Mouse (Mus musculus) gastrocnemius, postnatal 25 days (tissue): ENCODE data around the gene Nob1. TPM values are rescaled to one million over a fixed set of nuclear protein-coding genes. Genes with fewer than 3 reads are reported as not detected.

Experiments
- DNase-seq: peaks from one replicate; pipeline ENCODE4 v3.0.0; 2022
- total RNA-seq, 2 experiments: library from RNA; stranded (reverse); gene quantifications; 1 replicate in 1 of 2; 2 replicates in 1 of 2; pipeline ENCODE4 v1.2.3; 2021

The Nob1 gene
- total RNA-seq, 2 experiments from 2014 or later = 14.6 to 19.2 TPM

- DNase-seq = peak; percentile 74
Observed at GRCm38 (mm10) chr8:107435962-107436831, 11.3 kb upstream of the Nob1 start, which contains the start of gene Wwp2. Gene Wwp2 (plus strand): TSS chr8:107436365.

- no peak for DNase-seq
Observed at GRCm38 (mm10) chr8:107435421-107435961, 10.6 kb upstream of the Nob1 start.

GRCm38 (mm10) chr8:107430821-107431220, 6.0 kb upstream of the Nob1 start:
- DNase-seq = no peak

- DNase-seq = no peak
Observed at GRCm38 (mm10) chr8:107425230-107425597, 363 bp upstream of the Nob1 start.

GRCm38 (mm10) chr8:107424176-107424575, 675 bp downstream of the Nob1 start:
- no peak for DNase-seq

GRCm38 (mm10) chr8:107417001-107417400, 7.8 kb downstream of the Nob1 start:
- DNase-seq = no peak

- no peak for DNase-seq
Observed at GRCm38 (mm10) chr8:107413881-107414280, 11.0 kb downstream of the Nob1 start.

- DNase-seq = no peak
Observed at GRCm38 (mm10) chr8:107412552-107412951, 12.3 kb downstream of the Nob1 start.

GRCm38 (mm10) chr8:107411391-107411790, 13.5 kb downstream of the Nob1 start:
- no peak for DNase-seq

GRCm38 (mm10) chr8:107405935-107406334, 18.9 kb downstream of the Nob1 start:
- DNase-seq = no peak

- DNase-seq = no peak
Observed at GRCm38 (mm10) chr8:107404057-107404456, 20.8 kb downstream of the Nob1 start.

GRCm38 (mm10) chr8:107403038-107403781, 21.6 kb downstream of the Nob1 start, which contains the start of gene Nqo1:
Gene Nqo1 (minus strand): TSS chr8:107403206.
- DNase-seq = peak; percentile 82

GRCm38 (mm10) chr8:107401866-107402265, 23.0 kb downstream of the Nob1 start:
- no peak for DNase-seq

- no peak for DNase-seq
Observed at GRCm38 (mm10) chr8:107399495-107399894, 25.4 kb downstream of the Nob1 start.

- no peak for DNase-seq
Observed at GRCm38 (mm10) chr8:107397665-107398064, 27.2 kb downstream of the Nob1 start.

GRCm38 (mm10) chr8:107396106-107396670, 28.7 kb downstream of the Nob1 start:
- no peak for DNase-seq

- DNase-seq = no peak
Observed at GRCm38 (mm10) chr8:107395397-107395796, 29.5 kb downstream of the Nob1 start.

- no peak for DNase-seq
Observed at GRCm38 (mm10) chr8:107391136-107391516, 33.7 kb downstream of the Nob1 start.

GRCm38 (mm10) chr8:107390476-107391135, 34.2 kb downstream of the Nob1 start:
- no peak for DNase-seq

GRCm38 (mm10) chr8:107389557-107389956, 35.3 kb downstream of the Nob1 start:
- DNase-seq = no peak

- DNase-seq = no peak
Observed at GRCm38 (mm10) chr8:107387861-107388260, 37.0 kb downstream of the Nob1 start.

- DNase-seq = no peak
Observed at GRCm38 (mm10) chr8:107386642-107387041, 38.2 kb downstream of the Nob1 start.
